Mouse (Mus musculus): ENCODE results near the gene Zmynd8. TPM values are rescaled to one million over a fixed set of nuclear protein-coding genes. Genes with fewer than 3 reads are reported as not detected.

The Zmynd8 gene
- total RNA-seq, 2 experiments from 2014 or later: 160 to 162 TPM

DNA sequence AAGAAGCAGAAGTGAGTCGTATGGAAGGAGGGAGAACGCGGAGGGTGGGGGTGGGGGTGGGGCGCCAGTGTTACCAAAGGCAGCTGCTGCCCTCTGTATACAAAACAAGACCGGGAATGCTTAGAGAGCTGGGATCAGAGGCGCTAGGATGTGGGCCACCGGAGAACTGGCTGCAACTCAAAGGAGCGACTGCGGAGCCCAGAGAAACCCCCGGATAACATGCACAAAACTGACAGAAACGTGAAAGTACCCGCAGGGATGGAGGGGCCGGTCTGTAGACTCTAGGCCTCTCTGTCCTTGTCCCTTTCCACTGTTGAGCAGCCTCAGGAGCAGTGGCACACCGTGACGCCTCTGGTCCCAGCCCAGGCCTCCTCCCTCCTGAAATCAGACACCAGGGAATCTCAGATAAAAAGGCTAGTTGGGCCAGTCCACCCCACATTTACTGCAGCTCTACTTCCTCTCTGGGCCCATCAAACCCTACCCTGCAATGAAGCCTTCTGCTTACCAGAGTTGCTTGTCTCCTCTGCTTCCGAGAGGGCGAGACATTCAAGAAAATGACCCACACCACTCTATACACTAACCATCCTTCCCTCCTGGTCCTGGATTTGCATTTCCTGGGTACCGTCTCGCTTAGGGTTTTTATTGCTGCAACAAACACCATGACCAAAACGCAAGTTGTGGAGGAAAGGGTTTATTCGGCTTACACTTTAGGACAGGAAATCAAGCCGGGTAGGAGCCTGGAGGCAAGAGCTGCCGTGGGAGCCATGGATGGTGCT lies 1.7 kb upstream of the Zmynd8 start:
- intact Hi-C loops (cut with DNase I): no loop called here
- DNase-seq (ENCODE audit: low spot score in 2 of 2): no peak

GRCm38 (mm10) chr2:165899923-165900322 lies 1.1 kb upstream of the Zmynd8 start:
- DNase-seq (ENCODE audit: low spot score in 2 of 2): no peak
- intact Hi-C loops (cut with DNase I): no loop called here

- intact Hi-C loops (cut with DNase I): no loop called here
- DNase-seq (ENCODE audit: low spot score in 2 of 2): no peak
Observed at GRCm38 (mm10) chr2:165899474-165899873, 658 bp upstream of the Zmynd8 start.

GRCm38 (mm10) chr2:165896171-165896570 lies 2.6 kb downstream of the Zmynd8 start:
- DNase-seq (ENCODE audit: low spot score in 2 of 2): no peak
- intact Hi-C loops (cut with DNase I): no loop called here

DNA sequence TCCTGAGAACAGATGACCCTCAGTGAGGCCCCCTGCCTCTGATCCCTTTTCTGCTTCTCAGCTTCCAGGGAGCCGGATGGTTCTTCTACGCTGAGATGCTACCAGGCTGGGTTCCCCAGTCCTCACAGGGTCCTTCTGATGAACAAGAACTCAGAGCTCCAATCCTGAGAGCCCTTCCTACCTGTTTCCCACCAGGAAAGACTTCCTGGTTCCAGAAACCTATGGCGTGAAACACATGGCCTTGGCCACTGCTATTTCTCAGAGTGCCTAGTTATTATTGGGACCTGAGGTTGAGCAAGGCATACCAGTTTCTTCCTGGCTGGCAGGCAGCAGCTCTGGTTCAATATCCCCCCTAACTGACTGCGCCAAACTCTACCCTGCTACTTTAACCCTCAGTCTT lies 3.1 kb downstream of the Zmynd8 start:
- DNase-seq (ENCODE audit: low spot score in 2 of 2): no peak
- intact Hi-C loops (cut with DNase I): no loop called here

DNA sequence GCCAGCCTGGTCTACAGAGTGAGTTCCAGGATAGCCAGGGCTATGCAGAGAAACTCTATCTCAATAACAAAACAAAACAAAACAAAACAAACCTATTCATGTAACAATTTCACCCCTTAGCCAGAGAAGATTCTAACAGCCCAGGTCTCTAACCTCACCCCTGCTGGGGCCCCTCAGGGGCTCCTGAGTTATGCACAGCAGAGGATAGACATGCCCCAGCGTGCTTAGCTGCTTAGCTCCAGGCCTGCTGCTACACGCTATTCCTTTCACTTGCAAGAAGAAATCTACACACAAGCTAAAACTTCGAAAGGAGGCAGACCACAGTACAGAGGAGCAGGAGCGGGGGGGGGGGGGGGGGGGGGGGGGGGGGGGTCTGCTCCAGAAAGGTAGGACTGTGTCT lies 4.3 kb downstream of the Zmynd8 start:
- intact Hi-C loops (cut with DNase I): no loop called here
- DNase-seq (ENCODE audit: low spot score in 2 of 2): no peak

DNA sequence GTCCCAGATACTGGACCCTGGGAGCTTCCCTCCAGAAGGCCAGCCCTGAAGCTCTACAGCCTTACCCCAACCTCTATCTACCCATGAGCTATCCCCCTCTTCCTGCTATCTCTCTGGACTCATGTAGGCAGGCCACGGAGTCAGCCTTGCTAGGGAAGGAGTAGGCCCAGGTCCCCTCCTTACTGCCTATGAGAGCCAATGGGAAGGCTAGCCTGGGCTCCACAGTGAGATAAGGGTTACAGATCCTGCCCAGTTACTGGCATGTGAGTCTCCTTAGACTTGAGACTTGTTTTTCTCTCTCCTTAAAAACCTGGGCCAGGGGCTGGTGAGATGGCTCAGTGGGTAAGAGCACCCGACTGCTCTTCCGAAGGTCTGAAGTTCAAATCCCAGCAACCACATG lies 5.6 kb downstream of the Zmynd8 start:
- DNase-seq (ENCODE audit: low spot score in 2 of 2): no peak
- intact Hi-C loops (cut with DNase I): no loop called here

DNA sequence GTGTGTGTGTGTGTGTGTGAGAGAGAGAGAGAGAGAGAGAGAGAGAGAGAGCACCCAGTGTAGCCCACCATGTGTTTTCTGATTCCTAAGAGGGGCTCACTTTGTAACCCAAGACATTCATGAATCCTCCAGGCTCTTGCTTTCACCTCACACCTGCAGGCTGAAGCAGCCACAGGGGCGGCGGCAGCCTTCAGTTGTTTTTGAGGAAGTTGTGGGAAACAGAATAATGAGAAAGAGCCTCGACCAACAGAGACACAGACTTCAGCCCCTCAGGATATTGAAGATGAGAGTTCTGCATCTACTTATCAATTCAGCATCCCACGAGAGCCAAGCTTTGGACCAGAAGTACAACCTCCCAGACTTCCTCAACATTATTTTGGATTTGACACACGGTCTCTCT lies 6.2 kb downstream of the Zmynd8 start:
- DNase-seq (ENCODE audit: low spot score in 2 of 2): no peak
- intact Hi-C loops (cut with DNase I): no loop called here

DNA sequence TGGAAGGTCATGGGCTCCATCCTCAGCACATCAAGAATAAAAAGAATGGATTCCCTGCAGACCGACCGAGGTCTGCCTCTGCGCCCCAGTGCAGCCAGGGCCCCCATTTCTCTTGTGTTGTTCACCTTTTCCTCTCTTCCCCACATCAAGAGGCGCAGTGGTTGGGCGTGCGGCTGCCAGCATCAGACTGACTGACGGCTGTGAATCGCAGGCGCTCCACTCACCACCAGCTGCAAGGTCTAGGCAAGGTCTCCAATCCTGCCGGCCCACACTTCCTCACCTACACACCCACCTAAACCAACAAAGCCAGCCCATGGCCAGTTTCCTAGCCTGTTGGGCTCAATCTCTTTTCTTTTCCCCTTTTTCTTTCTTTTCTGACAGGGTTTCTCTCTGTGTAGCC lies 8.4 kb downstream of the Zmynd8 start:
- intact Hi-C loops (cut with DNase I): no loop called here
- no peak for DNase-seq (ENCODE audit: low spot score in 2 of 2)

DNA sequence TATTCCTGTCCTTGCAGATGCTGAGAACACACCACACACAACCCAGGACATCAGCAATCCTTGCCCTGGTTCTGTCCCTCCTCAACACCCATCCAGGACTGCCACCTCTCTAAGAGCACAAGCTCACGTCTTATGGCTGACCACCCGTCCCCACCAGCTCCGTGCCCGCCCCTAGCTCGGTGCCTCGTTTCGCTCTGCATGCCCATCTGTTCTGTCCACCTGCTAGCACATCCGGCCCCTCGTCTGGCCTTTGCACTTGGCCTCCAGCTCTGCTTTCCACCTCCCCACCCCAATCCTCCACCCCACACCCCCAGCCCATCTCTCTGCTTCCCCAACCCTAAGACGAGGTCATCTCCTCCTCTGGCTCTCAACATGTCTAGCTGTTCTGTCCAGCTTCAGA lies 8.9 kb downstream of the Zmynd8 start:
- intact Hi-C loops (cut with DNase I): no loop called here

GRCm38 (mm10) chr2:165889266-165889665 lies 9.6 kb downstream of the Zmynd8 start:
- intact Hi-C loops (cut with DNase I): no loop called here
- DNase-seq (ENCODE audit: low spot score in 2 of 2): no peak

More for the DNA sequence above, 8.9 kb downstream of the Zmynd8 start:
- no peak for DNase-seq (ENCODE audit: low spot score in 2 of 2)

DNA sequence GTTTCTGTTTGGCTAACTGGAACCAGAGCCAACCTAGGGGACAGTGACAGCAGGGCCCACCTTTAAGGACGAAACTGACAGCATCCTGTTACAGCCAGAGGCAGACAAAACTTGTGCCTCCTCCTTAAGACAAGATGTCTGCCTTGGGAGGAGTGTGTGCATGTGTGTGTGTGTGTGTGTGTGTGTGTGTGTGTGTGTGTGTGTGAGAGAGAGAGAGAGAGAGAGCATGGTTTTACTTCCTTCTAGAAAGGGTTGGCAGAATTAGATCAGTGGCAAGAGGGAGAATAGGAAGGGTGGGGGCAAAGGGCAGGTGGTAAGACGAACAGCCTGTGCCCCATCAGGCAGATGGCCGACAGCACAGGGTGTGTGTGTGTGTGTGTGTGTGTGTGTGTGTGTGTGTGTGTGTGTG lies 10.0 kb downstream of the Zmynd8 start:
- no peak for DNase-seq (ENCODE audit: low spot score in 2 of 2)
- intact Hi-C loops (cut with DNase I): no loop called here

DNA sequence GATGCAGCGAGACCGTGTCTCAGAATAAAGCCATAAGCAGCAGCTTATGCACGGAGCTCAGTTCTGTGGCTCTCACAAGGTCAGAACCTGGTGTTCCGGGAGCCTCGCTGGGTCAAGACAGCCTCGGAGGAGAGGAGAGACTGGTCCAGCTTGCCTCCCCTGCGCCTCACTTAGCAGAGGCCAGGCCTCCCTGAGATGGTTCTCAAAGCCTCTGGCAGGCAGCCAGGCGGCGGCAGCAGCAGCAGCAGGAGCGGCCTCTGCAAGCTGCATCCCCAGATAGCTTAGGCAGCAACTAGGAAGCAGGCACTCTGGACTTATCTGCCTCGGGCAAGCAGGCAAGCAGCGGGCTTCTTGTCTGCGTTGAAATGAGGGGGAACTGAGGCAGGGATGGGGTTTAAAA lies 10.4 kb downstream of the Zmynd8 start:
- intact Hi-C loops (cut with DNase I): no loop called here
- DNase-seq (ENCODE audit: low spot score in 2 of 2): peak in 1 of 2 experiments; percentile 77

- DNase-seq (ENCODE audit: low spot score in 2 of 2): no peak
- intact Hi-C loops (cut with DNase I): no loop called here
Observed at GRCm38 (mm10) chr2:165886857-165887628, 11.8 kb downstream of the Zmynd8 start.

DNA sequence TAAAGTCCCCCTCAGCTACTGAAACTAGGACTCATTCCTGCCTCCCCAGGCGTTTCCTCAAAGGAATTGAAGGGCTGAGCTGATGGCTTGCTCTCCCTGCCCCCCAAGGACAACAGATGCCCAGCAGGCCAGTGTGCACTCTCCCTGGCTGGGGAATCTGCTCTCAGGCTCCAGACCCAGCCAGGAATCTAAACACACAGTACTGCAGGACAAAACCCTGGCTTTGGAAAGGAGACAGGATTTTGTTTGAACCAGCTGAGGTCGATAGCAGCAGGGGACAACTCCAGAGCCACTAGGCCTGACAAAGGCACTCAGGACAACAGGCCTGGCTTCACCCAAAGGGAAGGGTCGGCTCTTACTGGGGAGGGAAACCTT lies 12.3 kb downstream of the Zmynd8 start:
- intact Hi-C loops (cut with DNase I): no loop called here
- DNase-seq (ENCODE audit: low spot score in 2 of 2): no peak

GRCm38 (mm10) chr2:165885951-165886320 lies 12.9 kb downstream of the Zmynd8 start:
- intact Hi-C loops (cut with DNase I): loop anchor here (2.0 kb wide), 2 partner anchors 59 to 67 kb away; no protein-coding TSS in a partner anchor
- no peak for DNase-seq (ENCODE audit: low spot score in 2 of 2)

DNA sequence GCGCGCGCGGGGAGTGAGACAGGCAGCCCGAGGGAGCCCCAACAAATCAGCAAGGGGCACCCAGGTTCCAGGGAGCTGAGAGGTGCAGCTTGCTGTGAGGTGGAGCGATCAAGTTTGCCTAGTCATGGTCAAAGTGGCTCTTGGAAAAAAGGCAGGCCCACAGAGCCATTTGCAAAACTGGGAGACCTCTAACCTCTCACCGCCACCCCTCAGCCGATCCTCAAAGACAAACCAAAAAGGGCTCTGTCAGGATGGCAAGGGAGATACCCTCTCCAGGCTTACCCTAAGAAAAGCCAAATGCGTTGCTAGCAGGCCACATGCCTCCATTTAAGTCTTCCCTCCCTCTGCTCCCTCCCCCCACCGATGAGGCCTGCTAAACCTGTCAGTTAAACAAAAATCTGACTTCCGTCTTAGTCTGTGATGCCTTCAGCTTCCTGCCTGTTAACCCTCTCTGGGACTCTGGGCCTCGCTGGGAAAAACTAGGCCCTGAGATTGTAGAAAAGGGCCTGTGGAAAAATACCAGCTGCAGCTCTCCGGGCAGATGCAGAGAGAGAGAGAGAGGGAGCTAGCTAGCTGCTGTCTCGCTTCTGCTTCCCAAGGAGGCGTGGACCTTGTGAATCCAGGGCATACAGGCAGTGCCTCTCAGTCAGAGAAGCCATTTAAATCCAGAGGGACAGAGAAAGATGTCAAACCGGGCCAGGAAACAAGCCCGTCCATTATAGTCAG lies 13.4 kb downstream of the Zmynd8 start:
- peak; percentile 77 to 92 for DNase-seq (ENCODE audit: low spot score in 2 of 2)
- intact Hi-C loops (cut with DNase I): loop anchor here (2.0 kb wide), 2 partner anchors 59 to 67 kb away; no protein-coding TSS in a partner anchor

DNA sequence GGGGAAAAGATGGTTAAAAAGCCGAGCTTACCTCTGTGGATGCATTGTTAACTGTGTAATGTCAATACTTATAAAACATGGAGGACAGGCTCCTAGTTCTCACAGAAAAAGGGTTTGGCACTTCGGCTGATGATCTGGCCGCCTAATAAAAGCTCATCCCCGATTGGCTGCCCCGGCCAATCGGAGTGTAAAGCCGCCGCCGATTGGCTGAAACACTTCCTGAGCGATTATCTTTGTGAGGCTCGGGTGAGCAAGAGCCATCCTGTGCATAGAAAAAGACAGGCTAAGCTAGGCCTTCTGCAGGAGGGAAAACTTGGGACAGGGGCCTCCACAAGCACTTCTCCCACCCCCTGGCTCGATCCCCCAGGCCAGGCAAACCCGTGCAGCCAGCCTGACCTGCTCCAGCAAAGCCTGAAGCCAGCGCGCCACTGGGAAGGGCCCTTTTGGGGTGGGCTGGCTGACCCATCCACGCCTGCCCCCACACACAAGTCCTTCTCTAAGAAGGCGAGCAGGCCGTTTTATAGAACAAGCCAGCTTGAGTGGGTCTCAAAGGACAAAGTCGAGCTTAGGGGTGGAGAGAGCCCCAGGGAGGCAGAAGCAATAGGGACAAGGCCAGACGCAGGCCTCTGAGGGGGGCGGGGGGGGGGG lies 14.1 kb downstream of the Zmynd8 start:
- DNase-seq (ENCODE audit: low spot score in 2 of 2): peak; percentile 99
- intact Hi-C loops (cut with DNase I): loop anchor here (2.0 kb wide), 2 partner anchors 58 to 66 kb away; no protein-coding TSS in a partner anchor

DNA sequence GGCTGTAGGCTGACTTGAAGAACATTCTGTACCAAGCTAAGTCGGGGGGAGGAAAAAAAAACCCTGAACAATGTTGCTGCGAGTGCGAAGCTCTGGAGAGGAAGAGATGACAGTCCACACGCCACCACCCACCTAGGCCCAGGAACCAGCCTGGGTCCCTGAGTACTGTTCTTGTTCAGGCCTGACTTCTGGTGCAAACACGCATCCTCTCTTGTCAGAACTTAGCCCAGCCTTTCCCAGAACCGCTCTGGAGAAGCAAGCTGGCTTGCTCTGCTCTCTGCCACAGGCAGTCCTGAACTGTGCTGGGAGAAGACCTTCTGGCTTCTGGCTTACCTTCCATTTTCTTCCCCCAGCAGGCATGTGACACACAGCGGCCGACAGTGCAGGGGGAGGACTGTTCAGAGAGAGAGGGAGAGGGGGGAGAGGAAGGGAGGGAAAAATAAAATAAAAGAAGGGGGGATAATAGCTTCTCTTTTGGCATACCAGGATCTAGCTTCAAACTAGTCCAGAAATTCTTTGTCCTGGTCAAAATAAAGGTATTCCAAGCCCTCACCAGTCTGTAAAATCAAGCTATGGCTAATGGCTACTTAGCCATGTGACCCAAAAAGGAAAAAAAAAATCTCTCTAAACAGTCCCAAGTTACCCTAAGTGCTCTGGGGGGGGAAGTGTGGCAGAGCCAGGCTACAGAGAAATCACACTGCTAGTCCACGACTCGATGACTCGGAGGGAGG lies 14.8 kb downstream of the Zmynd8 start:
- DNase-seq (ENCODE audit: low spot score in 2 of 2): peak; percentile 81 to 95
- intact Hi-C loops (cut with DNase I): loop anchor here (1.0 to 2.0 kb wide), 3 partner anchors 28 to 65 kb away; no protein-coding TSS in a partner anchor
